In the genomic region with DNA sequence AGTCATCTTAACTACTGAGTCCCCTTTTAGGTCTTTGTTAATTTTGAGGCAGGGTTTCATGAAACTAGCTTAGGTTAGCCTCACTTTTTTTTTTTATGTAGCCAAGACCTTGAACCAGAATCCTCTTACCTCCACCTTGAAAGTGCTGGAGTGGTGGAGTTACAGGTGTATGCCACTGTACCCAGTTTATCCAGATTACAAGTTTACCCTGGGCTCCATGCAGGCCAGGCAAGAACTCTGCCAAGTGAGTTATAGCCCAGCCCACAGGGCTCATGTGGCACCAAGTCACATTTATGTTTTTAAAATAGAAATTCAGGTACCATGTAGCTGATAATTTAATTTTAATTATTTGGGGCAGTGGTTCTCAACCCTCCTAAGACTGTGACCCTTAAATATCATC, we compare ENCODE assay signal across 31 mouse cellular contexts. TPM values are rescaled to one million over a fixed set of nuclear protein-coding genes. Genes with fewer than 3 reads are reported as not detected.
DNase-seq lines count a peak whose midpoint lies in the region; ATAC-seq and TF ChIP-seq lines count a peak whose summit lies in the region.
"Had no signal": no experiment of that assay in that cellular context is flagged by ENCODE, and none has a peak within 500 bp of the region (broad histone marks: within the 10 kb centered on the region; RNA-seq: fewer than 3 reads in every experiment).

No protein-coding gene starts in this region.

- no peak overlapping the region for H3K4me3 ChIP-seq in heart, adult 2 months
- H3K4me3 ChIP-seq in heart, embryonic 16.5 days (ENCODE audit: low read length) = no peak overlapping the region
- H3K4me3 ChIP-seq in intestine, embryonic 14.5 days (ENCODE audit: low read depth, low read length) = no peak overlapping the region
- H3K4me3 ChIP-seq in intestine, postnatal 0 days (ENCODE audit: low read depth, low read length) = no peak overlapping the region
- H3K4me3 ChIP-seq: embryonic facial prominence, embryonic 12.5 days; embryonic facial prominence, embryonic 15.5 days; heart, embryonic 12.5 days; hindbrain, embryonic 13.5 days had no signal

- ATAC-seq in heart, embryonic 16.5 days (replicated peaks; ENCODE audit: extremely low read depth, insufficient read depth, low FRiP score) = no peak
- ATAC-seq in intestine, embryonic 14.5 days (replicated peaks; ENCODE audit: low FRiP score, low TSS enrichment, low read depth) = peak; percentile 32; the same call in 1 of the 2 replicates
- no peak for ATAC-seq in intestine, postnatal 0 days

- intact Hi-C loops in heart, adult 2 months (cut with DNase I) = no loop called here
- intact Hi-C loops in heart, postnatal 10 days (cut with DNase I) = no loop called here

- DNase-seq in heart, adult 2 months = no peak
- DNase-seq in heart, postnatal 4 days = no peak
- DNase-seq in heart, postnatal 10 days = no peak
- DNase-seq in intestine, embryonic 14.5 days (ENCODE audit: low spot score) = no peak
- DNase-seq: cerebellum, adult 11 months; gastrocnemius, postnatal 10 days; gastrocnemius, postnatal 36 days had no signal

- H3K9ac ChIP-seq in heart, adult 2 months (ENCODE audit: low read depth, low read length) = no peak overlapping the region
- peak overlapping the region; percentile 42 for H3K9ac ChIP-seq in heart, embryonic 16.5 days (ENCODE audit: low read length)
- no peak overlapping the region for H3K9ac ChIP-seq in intestine, embryonic 14.5 days (ENCODE audit: low read length)
- H3K9ac ChIP-seq in intestine, postnatal 0 days (ENCODE audit: low read depth, low read length) = no peak overlapping the region
- H3K9ac ChIP-seq: embryonic facial prominence, embryonic 12.5 days; embryonic facial prominence, embryonic 15.5 days; forebrain, postnatal 0 days; heart, embryonic 12.5 days; hindbrain, embryonic 13.5 days had no signal

- H3K9me3 ChIP-seq in heart, embryonic 16.5 days (replicated peaks; ENCODE audit: control insufficient read depth, low read length) = no peaks in the 10 kb centered on the region
- H3K9me3 ChIP-seq in intestine, embryonic 14.5 days (ENCODE audit: control insufficient read depth, low read length) = no peaks in the 10 kb centered on the region
- no peaks in the 10 kb centered on the region for H3K9me3 ChIP-seq in intestine, postnatal 0 days (ENCODE audit: control insufficient read depth)
- H3K9me3 ChIP-seq: embryonic facial prominence, embryonic 12.5 days; embryonic facial prominence, embryonic 15.5 days; heart, embryonic 12.5 days; hindbrain, embryonic 13.5 days had no signal

- H3K27ac ChIP-seq in heart, adult 2 months = peak overlapping the region; percentile 61
- peak overlapping the region; percentile 70; the same call in 1 of the 2 replicates for H3K27ac ChIP-seq in heart, embryonic 16.5 days (ENCODE audit: low read length)
- H3K27ac ChIP-seq in intestine, embryonic 14.5 days (ENCODE audit: low read depth) = no peak overlapping the region
- no peak overlapping the region for H3K27ac ChIP-seq in intestine, postnatal 0 days (ENCODE audit: low read depth, low read length)
- H3K27ac ChIP-seq: embryonic facial prominence, embryonic 12.5 days; embryonic facial prominence, embryonic 15.5 days; hindbrain, embryonic 13.5 days had no signal

- no peak overlapping the region for H3K4me2 ChIP-seq in heart, embryonic 16.5 days (ENCODE audit: low read depth, low read length)
- H3K4me2 ChIP-seq in intestine, embryonic 14.5 days (ENCODE audit: low read length) = no peak overlapping the region
- no peak overlapping the region for H3K4me2 ChIP-seq in intestine, postnatal 0 days (replicated peaks; ENCODE audit: low read depth)
- H3K4me2 ChIP-seq: embryonic facial prominence, embryonic 12.5 days; embryonic facial prominence, embryonic 15.5 days; heart, embryonic 12.5 days; hindbrain, embryonic 13.5 days had no signal

- TF ChIP-seq POLR2A in heart, adult 2 months (IDR thresholded peaks at IDR 0.05; ENCODE audit: insufficient read depth, low read depth, low read length) = no peak

- H3K4me1 ChIP-seq in heart, adult 2 months (ENCODE audit: control insufficient read depth, insufficient read depth, low read length) = peaks cover 24% of the 10 kb centered on the region
- peaks cover 10% of the 10 kb centered on the region for H3K4me1 ChIP-seq in heart, embryonic 16.5 days (ENCODE audit: control insufficient read depth, insufficient read depth, low read length)
- H3K4me1 ChIP-seq in intestine, embryonic 14.5 days (replicated peaks; ENCODE audit: control insufficient read depth, insufficient read depth, low read length) = no peaks in the 10 kb centered on the region
- no peaks in the 10 kb centered on the region for H3K4me1 ChIP-seq in intestine, postnatal 0 days (replicated peaks; ENCODE audit: control insufficient read depth, insufficient read depth, low read length)
- H3K4me1 ChIP-seq: embryonic facial prominence, embryonic 15.5 days; hindbrain, embryonic 13.5 days had no signal

- H3K27me3 ChIP-seq in heart, adult 2 months (ENCODE audit: control insufficient read depth, insufficient read depth, low read length) = no peaks in the 10 kb centered on the region
- H3K27me3 ChIP-seq in heart, embryonic 16.5 days (ENCODE audit: control insufficient read depth, insufficient read depth, low read length) = no peaks in the 10 kb centered on the region
- no peaks in the 10 kb centered on the region for H3K27me3 ChIP-seq in intestine, embryonic 14.5 days (replicated peaks; ENCODE audit: control insufficient read depth, insufficient read depth, low read length)
- no peaks in the 10 kb centered on the region for H3K27me3 ChIP-seq in intestine, postnatal 0 days (replicated peaks; ENCODE audit: control insufficient read depth, insufficient read depth, low read length)
- H3K27me3 ChIP-seq: embryonic facial prominence, embryonic 12.5 days; embryonic facial prominence, embryonic 15.5 days; heart, embryonic 12.5 days; hindbrain, embryonic 13.5 days had no signal

- no peak for TF ChIP-seq EP300 in heart, adult 2 months (IDR thresholded peaks at IDR 0.05; ENCODE audit: insufficient read depth, low read depth, low read length)

- no peaks in the 10 kb centered on the region for H3K79me2 ChIP-seq in heart, adult 2 months (replicated peaks; ENCODE audit: control insufficient read depth, insufficient read depth, low read length)

- no peak for TF ChIP-seq CTCF in heart, adult 2 months (IDR thresholded peaks at IDR 0.05)
- no peak for TF ChIP-seq CTCF in intestine, postnatal 0 days (IDR thresholded peaks at IDR 0.05; ENCODE audit: low read depth)

- H3K36me3 ChIP-seq in heart, adult 2 months (ENCODE audit: control insufficient read depth, insufficient read depth, low read length) = peaks cover 2% of the 10 kb centered on the region
- H3K36me3 ChIP-seq in heart, embryonic 16.5 days (ENCODE audit: control insufficient read depth, insufficient read depth) = peaks cover 5% of the 10 kb centered on the region; the same call in 1 of the 2 replicates
- no peaks in the 10 kb centered on the region for H3K36me3 ChIP-seq in intestine, embryonic 14.5 days (ENCODE audit: control insufficient read depth, insufficient read depth, low read length)
- no peaks in the 10 kb centered on the region for H3K36me3 ChIP-seq in intestine, postnatal 0 days (ENCODE audit: control insufficient read depth, insufficient read depth)
- H3K36me3 ChIP-seq: embryonic facial prominence, embryonic 15.5 days had no signal

RNA-seq across cellular contexts. Expression of a gene that starts 21.6 kb away (rescaled TPM):
- total RNA-seq in heart, adult 2 months (2021) = 10 to 100 TPM; 44.6 to 48.8 TPM
- polyA plus RNA-seq in heart, adult 2 months (2012; rRNA removed) = 74.3 and 77.0 TPM in 2 replicates
- 10 to 100 TPM; 66.5 to 71.7 TPM for total RNA-seq in heart, postnatal 4 days (2021)
- polyA plus RNA-seq in heart, embryonic 16.5 days (2015; fragmentation: Nextera tagmentation; extraction: Ambion mirVana) = 120 and 121 TPM in 2 replicates
- 10 to 100 TPM; 62.3 to 66.6 TPM for total RNA-seq in heart, postnatal 10 days (2021)
- 108 and 118 TPM in 2 replicates for polyA plus RNA-seq in intestine, embryonic 14.5 days (2014; fragmentation: Nextera tagmentation; extraction: Ambion mirVana)
- polyA plus RNA-seq in intestine, postnatal 0 days (2015; fragmentation: Nextera tagmentation; extraction: Ambion mirVana) = 54.0 and 56.9 TPM in 2 replicates

RNA-seq across cellular contexts. Expression of a gene that starts 41.9 kb away (rescaled TPM):
- 10 to 100 TPM; 21.4 to 23.2 TPM for total RNA-seq in heart, adult 2 months (2021)
- polyA plus RNA-seq in heart, adult 2 months (2012; rRNA removed) = 21.2 and 29.9 TPM in 2 replicates
- 10 to 100 TPM; 25.4 to 26.5 TPM for total RNA-seq in heart, postnatal 4 days (2021)
- 44.1 and 46.6 TPM in 2 replicates for polyA plus RNA-seq in heart, embryonic 16.5 days (2015; fragmentation: Nextera tagmentation; extraction: Ambion mirVana)
- total RNA-seq in heart, postnatal 10 days (2021) = 10 to 100 TPM; 24.9 to 27.5 TPM
- polyA plus RNA-seq in intestine, embryonic 14.5 days (2014; fragmentation: Nextera tagmentation; extraction: Ambion mirVana) = 73.3 and 74.3 TPM in 2 replicates
- 54.1 and 54.3 TPM in 2 replicates for polyA plus RNA-seq in intestine, postnatal 0 days (2015; fragmentation: Nextera tagmentation; extraction: Ambion mirVana)

RNA-seq across cellular contexts. Expression of a gene that starts 43.6 kb away (rescaled TPM):
- total RNA-seq in heart, adult 2 months (2021) = 1 to 10 TPM; 6.7 to 8.5 TPM
- 1.1 and 2.9 TPM in 2 replicates for polyA plus RNA-seq in heart, adult 2 months (2012; rRNA removed)
- 10 to 100 TPM; 34.9 to 36.3 TPM for total RNA-seq in heart, postnatal 4 days (2021)
- polyA plus RNA-seq in heart, embryonic 16.5 days (2015; fragmentation: Nextera tagmentation; extraction: Ambion mirVana) = 15.0 and 30.4 TPM in 2 replicates
- 10 to 100 TPM; 15.9 to 19.4 TPM for total RNA-seq in heart, postnatal 10 days (2021)
- polyA plus RNA-seq in intestine, embryonic 14.5 days (2014; fragmentation: Nextera tagmentation; extraction: Ambion mirVana) = 30.3 and 31.1 TPM in 2 replicates
- 6.8 and 7.8 TPM in 2 replicates for polyA plus RNA-seq in intestine, postnatal 0 days (2015; fragmentation: Nextera tagmentation; extraction: Ambion mirVana)

RNA-seq across cellular contexts. Expression of a gene that starts 48.0 kb away (rescaled TPM):
- not detected for total RNA-seq in heart, adult 2 months (2021)
- not detected in 2 replicates for polyA plus RNA-seq in heart, adult 2 months (2012; rRNA removed)
- not detected for total RNA-seq in heart, postnatal 4 days (2021)
- not detected in 2 replicates for polyA plus RNA-seq in heart, embryonic 16.5 days (2015; fragmentation: Nextera tagmentation; extraction: Ambion mirVana)
- total RNA-seq in heart, postnatal 10 days (2021) = not detected
- not detected in 2 replicates for polyA plus RNA-seq in intestine, embryonic 14.5 days (2014; fragmentation: Nextera tagmentation; extraction: Ambion mirVana)
- not detected in 2 replicates for polyA plus RNA-seq in intestine, postnatal 0 days (2015; fragmentation: Nextera tagmentation; extraction: Ambion mirVana)
- total RNA-seq: adrenal gland, adult 2 months; adrenal gland, postnatal 14 days; adrenal gland, postnatal 4 days; common myeloid progenitor, adult 5-6 weeks; forebrain, postnatal 0 days; gastrocnemius, postnatal 10 days; gastrocnemius, postnatal 36 days; granulocyte monocyte progenitor cell, adult 5-6 weeks; heart, postnatal 36 days; MEL had no signal
- polyA plus RNA-seq: adrenal gland, adult 2 months; C2C12; CD4-positive, CD25-positive, alpha-beta regulatory T cell, adult 4 months; cerebellum, adult 2 months; embryonic facial prominence, embryonic 12.5 days; embryonic facial prominence, embryonic 15.5 days; forebrain, embryonic 11.5 days; forebrain, embryonic 14.5 days; forebrain, postnatal 0 days; frontal cortex, adult 2 months; heart, embryonic 12.5 days; hindbrain, embryonic 13.5 days; hindbrain, embryonic 16.5 days; intestine, embryonic 16.5 days; kidney, adult 2 months; kidney, embryonic 14.5 days had no signal

RNA-seq across cellular contexts. Expression of a gene that starts 48.8 kb away (rescaled TPM):
- 1 to 10 TPM in 1 of 2 experiments, under 1 TPM in 1; 0.66 to 1.5 TPM for total RNA-seq in heart, adult 2 months (2021)
- 1.1 TPM in 2 replicates for polyA plus RNA-seq in heart, adult 2 months (2012; rRNA removed)
- not detected for total RNA-seq in heart, postnatal 4 days (2021)
- not detected in 2 replicates for polyA plus RNA-seq in heart, embryonic 16.5 days (2015; fragmentation: Nextera tagmentation; extraction: Ambion mirVana)
- total RNA-seq in heart, postnatal 10 days (2021) = not detected
- polyA plus RNA-seq in intestine, embryonic 14.5 days (2014; fragmentation: Nextera tagmentation; extraction: Ambion mirVana) = not detected in 2 replicates
- polyA plus RNA-seq in intestine, postnatal 0 days (2015; fragmentation: Nextera tagmentation; extraction: Ambion mirVana) = 0.16 and 0.27 TPM in 2 replicates
- total RNA-seq: adrenal gland, adult 2 months; adrenal gland, postnatal 14 days; adrenal gland, postnatal 4 days; common myeloid progenitor, adult 5-6 weeks; gastrocnemius, postnatal 10 days; gastrocnemius, postnatal 36 days; MEL had no signal
- polyA plus RNA-seq: adrenal gland, adult 2 months; C2C12; cerebellum, adult 2 months; embryonic facial prominence, embryonic 12.5 days; forebrain, embryonic 11.5 days; forebrain, embryonic 14.5 days; forebrain, postnatal 0 days; heart, embryonic 12.5 days; hindbrain, embryonic 13.5 days; hindbrain, embryonic 16.5 days; intestine, embryonic 16.5 days; kidney, adult 2 months; kidney, embryonic 14.5 days had no signal

Comparison
In these comparisons a context has a peak if more than half of its experiments do, and no peak if none do; other contexts are left out.
1. H3K27ac ChIP-seq: peak in heart, adult 2 months (single experiment) and heart, embryonic 16.5 days (single experiment); none in intestine, embryonic 14.5 days (single experiment) and intestine, postnatal 0 days (single experiment).